Mouse (Mus musculus) forebrain, embryonic 16.5 days (tissue): ENCODE results near the gene Ccni. TPM values are rescaled to one million over a fixed set of nuclear protein-coding genes. Genes with fewer than 3 reads are reported as not detected.
A peak's percentile ranks its signal among the peaks of the same experiment; 100 is the strongest.

Experiments
- ATAC-seq: fragments of 200-750 bp; cut with Nextera tagmentation; 2 replicates; pipeline ENCODE4 v1.8.0; 2017; ENCODE audit warnings: mild to moderate bottlenecking, moderate library complexity
- H3K27ac ChIP-seq: fragments of 300-500 bp; sonication (generic); 2 replicates; pipeline ENCODE4 v1.5.1; 2014; ENCODE audit warnings: low read length, control low read depth
- H3K27me3 ChIP-seq: fragments of 300-500 bp; sonication (generic); replicated peaks from 2 replicates; pipeline ENCODE4 v1.6.1; 2014; ENCODE audit warnings: low read length; ENCODE audit not compliant: control insufficient read depth, insufficient read depth
- H3K36me3 ChIP-seq: fragments of 300-500 bp; sonication (generic); 2 replicates; pipeline ENCODE4 v1.6.1; 2014; ENCODE audit not compliant: control insufficient read depth, insufficient read depth
- H3K4me1 ChIP-seq: fragments of 300-500 bp; sonication (generic); replicated peaks from 2 replicates; pipeline ENCODE4 v1.6.1; 2014; ENCODE audit warnings: low read length; ENCODE audit not compliant: control insufficient read depth, insufficient read depth
- H3K4me2 ChIP-seq: fragments of 300-500 bp; sonication (generic); 2 replicates; pipeline ENCODE4 v1.6.1; 2014; ENCODE audit warnings: mild to moderate bottlenecking, low read length, control low read depth
- H3K4me3 ChIP-seq: fragments of 300-500 bp; sonication (generic); replicated peaks from 2 replicates; pipeline ENCODE4 v1.5.1; 2014; ENCODE audit warnings: mild to moderate bottlenecking, low read length, control low read depth
- H3K9ac ChIP-seq: fragments of 300-500 bp; sonication (generic); replicated peaks from 2 replicates; pipeline ENCODE4 v1.6.1; 2014; ENCODE audit warnings: low read depth, low read length, control low read depth
- H3K9me3 ChIP-seq: fragments of 300-500 bp; sonication (generic); 2 replicates; pipeline ENCODE4 v1.6.1; 2016; ENCODE audit warnings: low read length; ENCODE audit not compliant: control insufficient read depth
- WGBS: fragments of 180-500 bp; shearing (Covaris S2); extraction: QIAGEN DNeasy Blood & Tissue Kit; methylation state at CpG from one replicate; pipeline ENCODE4 v1.1.7; 2014; 5-methylcytosine and 5-hydroxymethylcytosine counted together
- polyA plus RNA-seq: library from polyadenylated mRNA; unstranded; fragments of >200 nt; fragmentation: Nextera tagmentation; extraction: Ambion mirVana; gene quantifications from 2 replicates; pipeline ENCODE4 v1.2.1, GENCODE M21; 2015

Ccni gene
- polyA plus RNA-seq, 1 experiment from 2014 or later = 187 TPM

GRCm38 (mm10) chr5:93133445-93134244 is 72.7 kb downstream of the Ccni start:
- Histone ChIP-seq H3K27me3 (no peaks in the 10 kb centered on the region), H3K9ac (peak overlapping the region; percentile 15), H3K4me2 (peak overlapping the region; percentile 34), H3K27ac (peak overlapping the region; percentile 29), H3K4me3 (no peak overlapping the region), H3K4me1 (peaks cover 43% of the 10 kb centered on the region), H3K9me3 (no peaks in the 10 kb centered on the region), H3K36me3 (no peaks in the 10 kb centered on the region)
- peak; percentile 67 for ATAC-seq
- 6% methylated on average over 10 of the region's 10 CpGs for WGBS

Other genes starting within 250 kb of the Ccni start
- gene Sowahb, start 161.5 kb downstream of the Ccni start, polyA plus RNA-seq = 0.06 TPM in 1 of 2 replicates, not detected in the other
- 175 and 198 TPM in 2 replicates for gene Sept11, start 113.1 kb downstream of the Ccni start, polyA plus RNA-seq
- gene 2010109A12Rik, start within 50 bp of the Ccni start, polyA plus RNA-seq = 1.5 and 2.0 TPM in 2 replicates
- gene Ccng2, start 60.8 kb upstream of the Ccni start, polyA plus RNA-seq = 149 and 198 TPM in 2 replicates